Mouse (Mus musculus) urinary bladder, postnatal 14 days (tissue): ENCODE results near the gene Irf3.
"Not testable (repeated sequence)": the region's sequence is repeated elsewhere in the genome, so short reads cannot be mapped to it uniquely, and the experiment has no call there.

Source experiments
- DNase-seq: peaks from one replicate; pipeline ENCODE4 v3.0.0; 2021; ENCODE audit warnings: low spot score

Irf3 gene

GRCm38 (mm10) chr7:45007846-45008245 lies 10.4 kb downstream of the Irf3 start:
- no peak for DNase-seq

- no peak for DNase-seq
Measured at GRCm38 (mm10) chr7:45008411-45008810, 11.0 kb downstream of the Irf3 start.

- no peak for DNase-seq
Measured at GRCm38 (mm10) chr7:45012011-45012410, 14.6 kb downstream of the Irf3 start.

- no peak for DNase-seq
Measured at GRCm38 (mm10) chr7:45012824-45013223, 15.4 kb downstream of the Irf3 start.

GRCm38 (mm10) chr7:45013366-45014095 lies 16.1 kb downstream of the Irf3 start:
- DNase-seq = no peak

GRCm38 (mm10) chr7:45014096-45014451 lies 16.6 kb downstream of the Irf3 start:
- no peak for DNase-seq

- no peak for DNase-seq
Measured at GRCm38 (mm10) chr7:45015344-45015956, 18.0 kb downstream of the Irf3 start.

- peak; percentile 99 for DNase-seq
Measured at GRCm38 (mm10) chr7:45015957-45016612, 18.6 kb downstream of the Irf3 start, which contains the start of gene Scaf1. TSS of gene Scaf1 (minus strand) at chr7:45016363.

GRCm38 (mm10) chr7:45016761-45017160 lies 19.3 kb downstream of the Irf3 start:
- DNase-seq = no peak

- peak; percentile 91 for DNase-seq
Measured at GRCm38 (mm10) chr7:45017242-45018061, 20.0 kb downstream of the Irf3 start, which contains the start of gene Rras. TSS of gene Rras (plus strand) at chr7:45017961.

- peak; percentile 72 for DNase-seq
Measured at GRCm38 (mm10) chr7:45019031-45019571, 21.7 kb downstream of the Irf3 start.

GRCm38 (mm10) chr7:45020225-45020624 lies 22.8 kb downstream of the Irf3 start:
- DNase-seq = no peak

- DNase-seq = not testable (repeated sequence)
Measured at GRCm38 (mm10) chr7:45023711-45024110, 26.3 kb downstream of the Irf3 start.

- no peak for DNase-seq
Measured at GRCm38 (mm10) chr7:45024281-45025248, 27.1 kb downstream of the Irf3 start.

GRCm38 (mm10) chr7:45025601-45026220 lies 28.3 kb downstream of the Irf3 start:
- DNase-seq = no peak

GRCm38 (mm10) chr7:45026256-45026655 lies 28.8 kb downstream of the Irf3 start:
- no peak for DNase-seq

- no peak for DNase-seq
Measured at GRCm38 (mm10) chr7:45027761-45028160, 30.3 kb downstream of the Irf3 start.

- DNase-seq = no peak
Measured at GRCm38 (mm10) chr7:45028351-45028750, 30.9 kb downstream of the Irf3 start.

GRCm38 (mm10) chr7:45029995-45030394 lies 32.5 kb downstream of the Irf3 start:
- no peak for DNase-seq

- no peak for DNase-seq
Measured at GRCm38 (mm10) chr7:45030857-45031256, 33.4 kb downstream of the Irf3 start.
